Mouse (Mus musculus): ENCODE data around the gene Rpa2.
"Not testable (repeated sequence)": the region's sequence is repeated elsewhere in the genome, so short reads cannot be mapped to it uniquely, and the experiment has no call there.

Rpa2 gene

GRCm38 (mm10) chr4:132762602-132763001 is 5.5 kb upstream of the Rpa2 start:
- in situ Hi-C loops (cut with MseI, MboI) = no loop called here

GRCm38 (mm10) chr4:132763125-132763524 is 5.0 kb upstream of the Rpa2 start:
- in situ Hi-C loops (cut with MseI, MboI) = not testable (repeated sequence)

- in situ Hi-C loops (cut with MseI, MboI) = no loop called here
Observed at GRCm38 (mm10) chr4:132771776-132772175, 3.6 kb downstream of the Rpa2 start.

GRCm38 (mm10) chr4:132774905-132775304 is 6.8 kb downstream of the Rpa2 start:
- in situ Hi-C loops (cut with MseI, MboI) = loop anchor here in 1 of 2 experiments (5.0 kb wide), 1 partner anchor 42 kb away; no protein-coding TSS in a partner anchor

GRCm38 (mm10) chr4:132776764-132777163 is 8.6 kb downstream of the Rpa2 start:
- in situ Hi-C loops (cut with MseI, MboI) = loop anchor here in 1 of 2 experiments (5.0 kb wide), 1 partner anchor 41 kb away; no protein-coding TSS in a partner anchor

GRCm38 (mm10) chr4:132778562-132779201 is 10.6 kb downstream of the Rpa2 start:
- in situ Hi-C loops (cut with MseI, MboI) = loop anchor here in 1 of 2 experiments (5.0 kb wide), 1 partner anchor 39 kb away; no protein-coding TSS in a partner anchor

GRCm38 (mm10) chr4:132780288-132780687 is 12.2 kb downstream of the Rpa2 start:
- in situ Hi-C loops (cut with MseI, MboI) = no loop called here

- in situ Hi-C loops (cut with MseI, MboI) = no loop called here
Observed at GRCm38 (mm10) chr4:132783732-132784131, 15.6 kb downstream of the Rpa2 start.

GRCm38 (mm10) chr4:132785228-132785627 is 17.1 kb downstream of the Rpa2 start:
- in situ Hi-C loops (cut with MseI, MboI) = no loop called here

GRCm38 (mm10) chr4:132789731-132790130 is 21.6 kb downstream of the Rpa2 start:
- in situ Hi-C loops (cut with MseI, MboI) = no loop called here

GRCm38 (mm10) chr4:132793322-132794004 is 25.3 kb downstream of the Rpa2 start:
- in situ Hi-C loops (cut with MseI, MboI) = not testable (repeated sequence)

GRCm38 (mm10) chr4:132794028-132794427 is 25.9 kb downstream of the Rpa2 start:
- in situ Hi-C loops (cut with MseI, MboI) = no loop called here

- in situ Hi-C loops (cut with MseI, MboI) = no loop called here
Observed at GRCm38 (mm10) chr4:132794760-132795159, 26.6 kb downstream of the Rpa2 start.

GRCm38 (mm10) chr4:132795171-132795570 is 27.0 kb downstream of the Rpa2 start:
- in situ Hi-C loops (cut with MseI, MboI) = no loop called here

GRCm38 (mm10) chr4:132796196-132796886 is 28.2 kb downstream of the Rpa2 start, which contains the start of gene Themis2:
Themis2 (minus strand) TSS chr4:132796387.
- in situ Hi-C loops (cut with MseI, MboI) = no loop called here

GRCm38 (mm10) chr4:132797461-132797860 is 29.3 kb downstream of the Rpa2 start:
- in situ Hi-C loops (cut with MseI, MboI) = no loop called here

- in situ Hi-C loops (cut with MseI, MboI) = no loop called here
Observed at GRCm38 (mm10) chr4:132798028-132798427, 29.9 kb downstream of the Rpa2 start.

GRCm38 (mm10) chr4:132798666-132799065 is 30.5 kb downstream of the Rpa2 start:
- in situ Hi-C loops (cut with MseI, MboI) = not testable (repeated sequence)

- in situ Hi-C loops (cut with MseI, MboI) = no loop called here
Observed at GRCm38 (mm10) chr4:132799845-132800244, 31.7 kb downstream of the Rpa2 start.

GRCm38 (mm10) chr4:132801176-132802077 is 33.3 kb downstream of the Rpa2 start:
- in situ Hi-C loops (cut with MseI, MboI) = no loop called here

- in situ Hi-C loops (cut with MseI, MboI) = no loop called here
Observed at GRCm38 (mm10) chr4:132802171-132802637, 34.1 kb downstream of the Rpa2 start.
